Mouse (Mus musculus): Measurements from ENCODE around the gene Arhgef12. TPM values are rescaled to one million over a fixed set of nuclear protein-coding genes. Genes with fewer than 3 reads are reported as not detected.
"Not testable (repeated sequence)": the region's sequence is repeated elsewhere in the genome, so short reads cannot be mapped to it uniquely, and the experiment has no call there.

The Arhgef12 gene
- polyA plus RNA-seq, 1 experiment from 2014 or later: 12.1 TPM

GRCm38 (mm10) chr9:43133525-43133924, 26.5 kb upstream of the Arhgef12 start:
- Histone ChIP-seq H3K4me3 (ENCODE audit: low read length) (no peak overlapping the region), H3K4me1 (replicated peaks; ENCODE audit: control insufficient read depth, insufficient read depth, low read length) (no peaks in the 10 kb centered on the region), H3K9ac (ENCODE audit: low read length) (no peak overlapping the region), H3K36me3 (ENCODE audit: control insufficient read depth, insufficient read depth, low read length) (no peaks in the 10 kb centered on the region), H3K27me3 (ENCODE audit: control insufficient read depth, insufficient read depth, low read depth, low read length) (no peaks in the 10 kb centered on the region), H3K9me3 (ENCODE audit: control insufficient read depth, low read length) (no peaks in the 10 kb centered on the region), H3K27ac (ENCODE audit: low read length) (no peak overlapping the region), H3K4me2 (ENCODE audit: low read depth, low read length) (no peak overlapping the region)
- WGBS: 77% methylated on average over 3 of the region's 3 CpGs
- no peak for ATAC-seq (ENCODE audit: low read depth)

GRCm38 (mm10) chr9:43132380-43132779, 25.3 kb upstream of the Arhgef12 start:
- H3K9me3 ChIP-seq (ENCODE audit: control insufficient read depth, low read length): no peaks in the 10 kb centered on the region
- H3K9ac ChIP-seq (ENCODE audit: low read length): no peak overlapping the region
- H3K4me1 ChIP-seq (replicated peaks; ENCODE audit: control insufficient read depth, insufficient read depth, low read length): 0 out of 2 replicates have a peak, but pooled peaks cover 1% of the 10 kb centered on the region
- WGBS: 20% methylated on average over 4 of the region's 4 CpGs
- H3K27ac ChIP-seq (ENCODE audit: low read length): no peak overlapping the region
- H3K4me3 ChIP-seq (ENCODE audit: low read length): no peak overlapping the region
- H3K27me3 ChIP-seq (ENCODE audit: control insufficient read depth, insufficient read depth, low read depth, low read length): no peaks in the 10 kb centered on the region
- no peak overlapping the region for H3K4me2 ChIP-seq (ENCODE audit: low read depth, low read length)
- no peak for ATAC-seq (ENCODE audit: low read depth)
- H3K36me3 ChIP-seq (ENCODE audit: control insufficient read depth, insufficient read depth, low read length): no peaks in the 10 kb centered on the region

- Histone ChIP-seq H3K36me3 (ENCODE audit: control insufficient read depth, insufficient read depth, low read length) (no peaks in the 10 kb centered on the region), H3K9ac (ENCODE audit: low read length) (no peak overlapping the region), H3K4me2 (ENCODE audit: low read depth, low read length) (no peak overlapping the region), H3K27ac (ENCODE audit: low read length) (no peak overlapping the region), H3K4me3 (ENCODE audit: low read length) (no peak overlapping the region), H3K27me3 (ENCODE audit: control insufficient read depth, insufficient read depth, low read depth, low read length) (no peaks in the 10 kb centered on the region), H3K9me3 (ENCODE audit: control insufficient read depth, low read length) (no peaks in the 10 kb centered on the region), H3K4me1 (replicated peaks; ENCODE audit: control insufficient read depth, insufficient read depth, low read length) (0 out of 2 replicates have a peak, but pooled peaks cover 2% of the 10 kb centered on the region)
- no peak for ATAC-seq (ENCODE audit: low read depth)
- WGBS: 54% methylated on average over 5 of the region's 5 CpGs
Observed at GRCm38 (mm10) chr9:43131940-43132339, 24.9 kb upstream of the Arhgef12 start.

- Histone ChIP-seq H3K36me3 (ENCODE audit: control insufficient read depth, insufficient read depth, low read length) (no peaks in the 10 kb centered on the region), H3K9me3 (ENCODE audit: control insufficient read depth, low read length) (no peaks in the 10 kb centered on the region), H3K4me3 (ENCODE audit: low read length) (no peak overlapping the region), H3K4me2 (ENCODE audit: low read depth, low read length) (no peak overlapping the region), H3K27me3 (ENCODE audit: control insufficient read depth, insufficient read depth, low read depth, low read length) (no peaks in the 10 kb centered on the region), H3K4me1 (replicated peaks; ENCODE audit: control insufficient read depth, insufficient read depth, low read length) (0 out of 2 replicates have a peak, but pooled peaks cover 2% of the 10 kb centered on the region), H3K27ac (ENCODE audit: low read length) (no peak overlapping the region), H3K9ac (ENCODE audit: low read length) (no peak overlapping the region)
- ATAC-seq (ENCODE audit: low read depth): no peak
- WGBS: 94% methylated on average over 2 of the region's 2 CpGs
Observed at GRCm38 (mm10) chr9:43130684-43131083, 23.6 kb upstream of the Arhgef12 start.

GRCm38 (mm10) chr9:43127101-43127787, 20.2 kb upstream of the Arhgef12 start:
- Histone ChIP-seq H3K27ac (ENCODE audit: low read length) (no peak overlapping the region), H3K4me3 (ENCODE audit: low read length) (no peak overlapping the region), H3K4me2 (ENCODE audit: low read depth, low read length) (no peak overlapping the region), H3K27me3 (ENCODE audit: control insufficient read depth, insufficient read depth, low read depth, low read length) (no peaks in the 10 kb centered on the region), H3K4me1 (replicated peaks; ENCODE audit: control insufficient read depth, insufficient read depth, low read length) (0 out of 2 replicates have a peak, but pooled peaks cover 2% of the 10 kb centered on the region), H3K36me3 (ENCODE audit: control insufficient read depth, insufficient read depth, low read length) (no peaks in the 10 kb centered on the region), H3K9me3 (ENCODE audit: control insufficient read depth, low read length) (no peaks in the 10 kb centered on the region), H3K9ac (ENCODE audit: low read length) (no peak overlapping the region)
- ATAC-seq (ENCODE audit: low read depth): 0 out of 2 replicates have a peak, but pooled peaks have one; percentile 15
- 53% methylated on average over 10 of the region's 10 CpGs for WGBS

- WGBS: 21% methylated on average over 1 of the region's 1 CpGs
Observed at GRCm38 (mm10) chr9:43122379-43122778, 15.3 kb upstream of the Arhgef12 start.

GRCm38 (mm10) chr9:43121948-43122347, 14.9 kb upstream of the Arhgef12 start:
- H3K36me3 ChIP-seq (ENCODE audit: control insufficient read depth, insufficient read depth, low read length); ATAC-seq (ENCODE audit: low read depth): not testable (repeated sequence)
- 82% methylated on average over 2 of the region's 2 CpGs for WGBS

More at GRCm38 (mm10) chr9:43122379-43122778, 15.3 kb upstream of the Arhgef12 start:
- Histone ChIP-seq H3K27ac (ENCODE audit: low read length) (no peak overlapping the region), H3K4me1 (replicated peaks; ENCODE audit: control insufficient read depth, insufficient read depth, low read length) (0 out of 2 replicates have a peak, but pooled peaks cover 1% of the 10 kb centered on the region), H3K4me2 (ENCODE audit: low read depth, low read length) (no peak overlapping the region), H3K9ac (ENCODE audit: low read length) (no peak overlapping the region), H3K9me3 (ENCODE audit: control insufficient read depth, low read length) (no peaks in the 10 kb centered on the region), H3K27me3 (ENCODE audit: control insufficient read depth, insufficient read depth, low read depth, low read length) (peaks cover 2% of the 10 kb centered on the region; the same call in 1 of the 2 replicates), H3K36me3 (ENCODE audit: control insufficient read depth, insufficient read depth, low read length) (no peaks in the 10 kb centered on the region), H3K4me3 (ENCODE audit: low read length) (no peak overlapping the region)
- ATAC-seq (ENCODE audit: low read depth): no peak

GRCm38 (mm10) chr9:43116997-43117336, 9.9 kb upstream of the Arhgef12 start:
- Histone ChIP-seq H3K9ac (ENCODE audit: low read length) (no peak overlapping the region), H3K9me3 (ENCODE audit: control insufficient read depth, low read length) (no peaks in the 10 kb centered on the region), H3K4me3 (ENCODE audit: low read length) (peak overlapping the region; percentile 76; the same call in 1 of the 2 replicates), H3K4me1 (replicated peaks; ENCODE audit: control insufficient read depth, insufficient read depth, low read length) (peaks cover 20% of the 10 kb centered on the region), H3K36me3 (ENCODE audit: control insufficient read depth, insufficient read depth, low read length) (no peaks in the 10 kb centered on the region), H3K27ac (ENCODE audit: low read length) (no peak overlapping the region), H3K4me2 (ENCODE audit: low read depth, low read length) (no peak overlapping the region), H3K27me3 (ENCODE audit: control insufficient read depth, insufficient read depth, low read depth, low read length) (peaks cover 3% of the 10 kb centered on the region; the same call in 1 of the 2 replicates)
- WGBS: 72% methylated on average over 6 of the region's 6 CpGs
- ATAC-seq (ENCODE audit: low read depth): no peak

More at GRCm38 (mm10) chr9:43121948-43122347, 14.9 kb upstream of the Arhgef12 start:
- not testable (repeated sequence) for H3K4me3 ChIP-seq (ENCODE audit: low read length); H3K27me3 ChIP-seq (ENCODE audit: control insufficient read depth, insufficient read depth, low read depth, low read length); H3K27ac ChIP-seq (ENCODE audit: low read length); H3K9ac ChIP-seq (ENCODE audit: low read length); H3K4me2 ChIP-seq (ENCODE audit: low read depth, low read length); H3K4me1 ChIP-seq (replicated peaks; ENCODE audit: control insufficient read depth, insufficient read depth, low read length); H3K9me3 ChIP-seq (ENCODE audit: control insufficient read depth, low read length)

- peak within 1 kb of the TSS; percentile 95 for H3K4me2 ChIP-seq (ENCODE audit: low read depth, low read length)
- no peaks in the 10 kb centered on the region for H3K36me3 ChIP-seq (ENCODE audit: control insufficient read depth, insufficient read depth, low read length)
- H3K4me1 ChIP-seq (replicated peaks; ENCODE audit: control insufficient read depth, insufficient read depth, low read length): peaks cover 20% of the 10 kb centered on the region
- no peaks in the 10 kb centered on the region for H3K9me3 ChIP-seq (ENCODE audit: control insufficient read depth, low read length)
- peak within 1 kb of the TSS; percentile 76 for H3K4me3 ChIP-seq (ENCODE audit: low read length)
- ATAC-seq (ENCODE audit: low read depth): peak; percentile 80
- WGBS: 3% methylated on average over 55 of the region's 55 CpGs
- peak within 1 kb of the TSS; percentile 78 for H3K9ac ChIP-seq (ENCODE audit: low read length)
- H3K27ac ChIP-seq (ENCODE audit: low read length): no peak within 1 kb of the TSS
- H3K27me3 ChIP-seq (ENCODE audit: control insufficient read depth, insufficient read depth, low read depth, low read length): peaks cover 3% of the 10 kb centered on the region; the same call in 1 of the 2 replicates
Observed at GRCm38 (mm10) chr9:43116134-43116996, 9.3 kb upstream of the Arhgef12 start, which contains the start of gene Tmem136. Gene Tmem136 (minus strand): TSS chr9:43116570.
